Mouse (Mus musculus) C2C12 (cell line): ENCODE results near the gene Larp1.

Experiments
- CTCF ChIP-seq: IDR thresholded peaks from one replicate; pipeline ENCODE4 v1.5.1; 2011; ENCODE audit not compliant: control insufficient read depth, insufficient read depth, insufficient read length
- FOSL1 ChIP-seq: IDR thresholded peaks from one replicate; pipeline ENCODE4 v1.8.0; 2011; ENCODE audit warnings: mild to moderate bottlenecking, low read length; ENCODE audit not compliant: poor library complexity, insufficient read depth, severe bottlenecking
- MYOD1 ChIP-seq: IDR thresholded peaks from one replicate; pipeline ENCODE4 v1.6.1; 2011; ENCODE audit warnings: low read depth; ENCODE audit not compliant: control insufficient read depth, insufficient read length
- USF1 ChIP-seq: IDR thresholded peaks from one replicate; pipeline ENCODE4 v1.6.1; 2011; ENCODE audit warnings: low read depth, mild to moderate bottlenecking, control low read depth, moderate library complexity

GRCm38 (mm10) chr11:58010930-58011329, 2.1 kb downstream of the Larp1 start:
- TF ChIP-seq CTCF (no peak), FOSL1 (no peak), USF1 (no peak), MYOD1 (no peak)
